Mouse (Mus musculus): ENCODE results near the gene Crtap.

The Crtap gene

GRCm38 (mm10) chr9:114389905-114390748 lies at the start of gene Crtap:
Gene Crtap, minus strand, starts transcription at chr9:114390675.
- DNase-seq (ENCODE audit: low read depth in 1 of 2, low spot score in 2 of 2): no peak

- DNase-seq (ENCODE audit: low read depth in 1 of 2, low spot score in 2 of 2): no peak
Observed at GRCm38 (mm10) chr9:114435668-114436067, 45.2 kb upstream of the Crtap start.

GRCm38 (mm10) chr9:114428103-114428834 lies 37.8 kb upstream of the Crtap start:
- no peak for DNase-seq (ENCODE audit: low read depth in 1 of 2, low spot score in 2 of 2)

GRCm38 (mm10) chr9:114427425-114427824 lies 37.0 kb upstream of the Crtap start:
- DNase-seq (ENCODE audit: low read depth in 1 of 2, low spot score in 2 of 2): no peak

GRCm38 (mm10) chr9:114426201-114426600 lies 35.7 kb upstream of the Crtap start:
- DNase-seq (ENCODE audit: low read depth in 1 of 2, low spot score in 2 of 2): no peak

- DNase-seq (ENCODE audit: low read depth in 1 of 2, low spot score in 2 of 2): no peak
Observed at GRCm38 (mm10) chr9:114425576-114425975, 35.1 kb upstream of the Crtap start.

GRCm38 (mm10) chr9:114421797-114422196 lies 31.3 kb upstream of the Crtap start:
- no peak for DNase-seq (ENCODE audit: low read depth in 1 of 2, low spot score in 2 of 2)

- no peak for DNase-seq (ENCODE audit: low read depth in 1 of 2, low spot score in 2 of 2)
Observed at GRCm38 (mm10) chr9:114421045-114421444, 30.6 kb upstream of the Crtap start.

- DNase-seq (ENCODE audit: low read depth in 1 of 2, low spot score in 2 of 2): no peak
Observed at GRCm38 (mm10) chr9:114420443-114420842, 30.0 kb upstream of the Crtap start.

- no peak for DNase-seq (ENCODE audit: low read depth in 1 of 2, low spot score in 2 of 2)
Observed at GRCm38 (mm10) chr9:114418187-114418586, 27.7 kb upstream of the Crtap start.

GRCm38 (mm10) chr9:114416646-114417517 lies 26.4 kb upstream of the Crtap start:
- DNase-seq (ENCODE audit: low read depth in 1 of 2, low spot score in 2 of 2): no peak

GRCm38 (mm10) chr9:114415701-114416100 lies 25.2 kb upstream of the Crtap start:
- no peak for DNase-seq (ENCODE audit: low read depth in 1 of 2, low spot score in 2 of 2)

GRCm38 (mm10) chr9:114413866-114414265 lies 23.4 kb upstream of the Crtap start:
- DNase-seq (ENCODE audit: low read depth in 1 of 2, low spot score in 2 of 2): no peak

- DNase-seq (ENCODE audit: low read depth in 1 of 2, low spot score in 2 of 2): no peak
Observed at GRCm38 (mm10) chr9:114412406-114412805, 21.9 kb upstream of the Crtap start.

GRCm38 (mm10) chr9:114411295-114411694 lies 20.8 kb upstream of the Crtap start:
- DNase-seq (ENCODE audit: low read depth in 1 of 2, low spot score in 2 of 2): no peak

- DNase-seq (ENCODE audit: low read depth in 1 of 2, low spot score in 2 of 2): no peak
Observed at GRCm38 (mm10) chr9:114410313-114410862, 19.9 kb upstream of the Crtap start.

- DNase-seq (ENCODE audit: low read depth in 1 of 2, low spot score in 2 of 2): no peak
Observed at GRCm38 (mm10) chr9:114407676-114408075, 17.2 kb upstream of the Crtap start.

- no peak for DNase-seq (ENCODE audit: low read depth in 1 of 2, low spot score in 2 of 2)
Observed at GRCm38 (mm10) chr9:114401685-114402080, 11.2 kb upstream of the Crtap start.

GRCm38 (mm10) chr9:114400949-114401684 lies 10.6 kb upstream of the Crtap start, which contains the start of the genes Glb1 and Tmppe:
Gene Glb1, plus strand, starts transcription at chr9:114401076.
Gene Tmppe, plus strand, starts transcription at chr9:114401105.
- peak; percentile 32 to 62 for DNase-seq (ENCODE audit: low read depth in 1 of 2, low spot score in 2 of 2)

- no peak for DNase-seq (ENCODE audit: low read depth in 1 of 2, low spot score in 2 of 2)
Observed at GRCm38 (mm10) chr9:114400588-114400948, 10.1 kb upstream of the Crtap start.

Data from monocyte, adult 2 months (primary cell).